Mouse (Mus musculus) hindbrain, postnatal 0 days (tissue): ENCODE results near the gene Tcf7. TPM values are rescaled to one million over a fixed set of nuclear protein-coding genes. Genes with fewer than 3 reads are reported as not detected.
A peak's percentile ranks its signal among the peaks of the same experiment; 100 is the strongest.

Experiments used
- ATAC-seq: fragments of 200-750 bp; cut with Nextera tagmentation; 2 replicates; pipeline ENCODE4 v1.8.0; 2017; ENCODE audit warnings: mild to moderate bottlenecking, moderate TSS enrichment, moderate library complexity
- DNase-seq: peaks from one replicate; pipeline ENCODE4 v3.0.0-alpha.2; 2015; ENCODE audit warnings: low spot score
- H3K27ac ChIP-seq: fragments of 300-500 bp; sonication (generic); 2 replicates; pipeline ENCODE4 v1.5.1; 2014; ENCODE audit warnings: mild to moderate bottlenecking
- H3K27me3 ChIP-seq: fragments of 300-500 bp; sonication (generic); 2 replicates; pipeline ENCODE4 v1.6.1; 2014; ENCODE audit warnings: low read length, mixed read lengths; ENCODE audit not compliant: insufficient read depth
- H3K36me3 ChIP-seq: fragments of 300-500 bp; sonication (generic); 2 replicates; pipeline ENCODE4 v1.6.1; 2014; ENCODE audit warnings: low read length, mixed read lengths; ENCODE audit not compliant: insufficient read depth
- H3K4me1 ChIP-seq: fragments of 300-500 bp; sonication (generic); 2 replicates; pipeline ENCODE4 v1.6.1; 2014; ENCODE audit warnings: antibody characterized with exemption, low read length, mixed read lengths; ENCODE audit not compliant: insufficient read depth
- H3K4me2 ChIP-seq: fragments of 300-500 bp; sonication (generic); 2 replicates; pipeline ENCODE4 v1.6.1; 2014; ENCODE audit warnings: low read depth, mild to moderate bottlenecking, low read length, moderate library complexity, mixed read lengths
- H3K4me3 ChIP-seq: fragments of 300-500 bp; sonication (generic); 2 replicates; pipeline ENCODE4 v1.5.1; 2014; ENCODE audit warnings: low read length
- H3K9ac ChIP-seq: fragments of 300-500 bp; sonication (generic); replicated peaks from 2 replicates; pipeline ENCODE4 v1.6.1; 2014; ENCODE audit warnings: mild to moderate bottlenecking, low read length, moderate library complexity, mixed read lengths
- H3K9me3 ChIP-seq: fragments of 300-500 bp; sonication (generic); 2 replicates; pipeline ENCODE4 v1.6.1; 2016; ENCODE audit warnings: low read length, mixed read lengths
- CTCF ChIP-seq: IDR thresholded peaks from 2 replicates; pipeline ENCODE4 v1.5.1; 2016; ENCODE audit warnings: antibody characterized with exemption, control low read depth, low read depth
- WGBS: fragments of 180-500 bp; shearing (Covaris S2); extraction: QIAGEN DNeasy Blood & Tissue Kit; methylation state at CpG from one replicate; pipeline ENCODE4 v1.1.7; 2014; 5-methylcytosine and 5-hydroxymethylcytosine counted together
- polyA plus RNA-seq: library from polyadenylated mRNA; unstranded; fragments of >200 nt; fragmentation: Nextera tagmentation; extraction: Ambion mirVana; gene quantifications from 2 replicates; pipeline ENCODE4 v1.2.1, GENCODE M21; 2015
- total RNA-seq: library from RNA; depleted of rRNA; stranded (reverse); fragments of >200 nt; gene quantifications from 2 replicates; pipeline ENCODE4 v1.2.3, GENCODE M21; 2014

Tcf7 gene
- total and polyA plus RNA-seq, 2 experiments from 2014 or later = 3.3 to 4.3 TPM

DNA sequence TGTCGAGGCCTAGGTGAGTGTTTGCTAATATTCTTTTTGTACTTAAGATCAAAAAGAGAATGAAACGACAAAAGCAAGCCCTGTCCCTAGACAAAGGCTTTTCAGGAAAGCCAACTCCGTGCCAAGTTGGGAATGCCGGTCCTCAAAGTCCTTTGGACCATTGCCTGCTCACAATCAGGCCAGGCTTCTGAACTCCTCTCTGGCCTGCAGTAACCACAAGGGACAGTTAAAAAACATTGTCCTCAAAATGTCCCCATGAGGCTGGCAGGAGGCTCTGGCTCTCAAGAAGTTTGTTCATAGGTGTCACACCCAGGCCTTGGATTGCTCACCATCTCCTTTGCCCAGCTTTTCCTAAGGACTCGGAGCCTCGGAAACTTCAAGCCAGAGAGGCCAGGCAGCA is 13.0 kb downstream of the Tcf7 start:
- Histone ChIP-seq H3K36me3 (no peaks in the 10 kb centered on the region), H3K4me1 (peaks cover 10% of the 10 kb centered on the region), H3K27ac (no peak overlapping the region), H3K27me3 (no peaks in the 10 kb centered on the region), H3K9ac (no peak overlapping the region), H3K4me2 (no peak overlapping the region), H3K9me3 (no peaks in the 10 kb centered on the region), H3K4me3 (no peak overlapping the region)
- 65% methylated on average over 6 of the region's 6 CpGs for WGBS
- TF ChIP-seq CTCF = no peak
- DNase-seq (no peak), ATAC-seq (no peak)

DNA sequence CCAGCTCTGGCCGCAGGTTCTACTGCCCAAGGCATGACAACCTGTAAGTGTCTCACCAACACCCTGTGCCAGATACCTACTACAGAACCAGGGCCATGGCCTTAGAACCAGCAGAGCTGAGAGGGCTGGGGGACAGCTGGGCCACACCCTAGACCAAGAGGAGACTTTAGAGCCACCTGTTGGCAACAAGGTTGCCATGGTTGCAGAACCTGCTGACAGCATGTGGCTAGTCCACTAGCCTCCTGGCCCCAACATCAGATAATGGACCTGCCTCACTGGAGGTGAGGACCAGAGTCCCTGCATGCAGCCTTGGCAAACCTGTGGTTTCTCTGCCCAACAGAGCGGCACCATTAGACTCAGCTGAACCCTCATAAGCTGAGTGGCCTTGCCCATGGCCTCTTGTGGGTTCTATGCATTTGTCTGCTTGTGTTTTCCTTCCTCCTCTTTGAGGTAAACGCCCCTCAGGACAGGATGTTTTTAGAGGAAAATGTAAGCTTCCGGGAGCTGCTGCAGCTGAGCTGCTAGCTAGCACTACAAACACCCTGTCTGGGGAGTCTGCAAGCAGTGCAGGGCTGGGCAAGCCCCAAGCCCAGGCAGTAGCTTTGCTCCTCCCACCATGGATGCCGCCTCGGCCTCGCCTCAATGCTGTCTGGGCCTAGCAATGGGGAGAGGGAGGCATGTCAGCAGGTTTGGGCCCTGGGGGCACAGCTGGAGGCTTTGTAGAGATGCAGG is 14.5 kb downstream of the Tcf7 start:
- Histone ChIP-seq H3K4me1 (peaks cover 10% of the 10 kb centered on the region), H3K9me3 (no peaks in the 10 kb centered on the region), H3K27me3 (no peaks in the 10 kb centered on the region), H3K36me3 (no peaks in the 10 kb centered on the region), H3K4me3 (no peak overlapping the region), H3K9ac (no peak overlapping the region), H3K27ac (0 out of 2 replicates have a peak overlapping the region, but pooled peaks have one; percentile 29), H3K4me2 (no peak overlapping the region)
- ATAC-seq (no peak), DNase-seq (no peak)
- no peak for TF ChIP-seq CTCF
- WGBS = 72% methylated on average over 7 of the region's 7 CpGs

DNA sequence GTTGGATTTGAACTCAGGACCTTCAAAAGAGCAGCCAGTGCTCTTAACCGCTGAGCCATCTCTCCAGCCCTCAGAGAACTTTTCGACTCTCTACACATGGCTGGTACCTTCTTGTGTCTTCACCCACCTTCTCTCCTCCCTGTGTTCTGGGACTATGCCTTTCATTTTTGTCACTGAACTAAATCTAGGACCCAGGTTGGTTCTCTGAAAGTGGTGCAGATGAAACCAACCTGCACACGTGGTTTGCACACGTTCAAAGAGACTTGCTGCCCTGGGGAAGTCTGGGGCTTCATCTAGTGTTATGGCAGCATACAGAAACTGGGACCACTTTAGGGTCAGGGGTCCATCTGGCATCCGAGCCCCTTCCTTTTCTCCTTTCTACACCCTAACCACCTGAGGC is 15.5 kb downstream of the Tcf7 start:
- ATAC-seq = no peak
- Histone ChIP-seq H3K4me3 (no peak overlapping the region), H3K4me2 (no peak overlapping the region), H3K27me3 (no peaks in the 10 kb centered on the region), H3K27ac (no peak overlapping the region), H3K9me3 (no peaks in the 10 kb centered on the region), H3K9ac (no peak overlapping the region), H3K36me3 (no peaks in the 10 kb centered on the region), H3K4me1 (peaks cover 1% of the 10 kb centered on the region)
- 88% methylated on average over 5 of the region's 5 CpGs for WGBS
- no peak for DNase-seq
- no peak for TF ChIP-seq CTCF

DNA sequence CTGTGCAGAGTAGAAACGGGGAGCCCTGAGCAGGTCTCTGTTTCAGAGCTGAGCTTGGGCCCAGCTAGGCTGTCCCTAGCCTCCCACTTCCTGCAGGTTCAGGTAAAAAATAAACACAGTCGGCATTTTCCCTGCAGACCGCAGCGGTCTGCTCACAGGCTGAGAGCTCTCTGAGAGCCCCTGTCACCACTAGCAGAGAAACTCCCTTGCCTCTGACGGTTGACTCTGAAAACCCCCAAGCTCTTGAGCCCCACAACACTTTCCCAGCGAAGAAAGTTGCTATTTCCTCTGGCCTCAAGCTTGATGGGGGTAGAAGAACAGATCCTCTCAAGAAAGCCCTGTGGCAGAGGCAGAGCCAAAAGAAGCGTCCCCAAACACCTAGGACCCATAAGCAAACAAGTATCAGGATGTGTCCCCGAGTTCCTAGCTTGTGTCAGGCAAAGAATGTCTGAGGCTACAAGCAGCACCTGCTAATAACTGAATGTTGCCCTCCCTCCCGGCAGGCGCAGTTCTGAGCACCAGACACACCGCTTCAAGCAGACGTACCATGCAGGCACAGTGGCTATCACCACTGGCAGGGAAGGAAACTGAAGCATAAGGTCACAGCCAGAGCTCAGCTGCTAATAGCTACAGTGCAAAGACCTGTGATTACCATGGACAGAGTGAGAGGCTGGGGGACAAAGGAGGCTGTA is 17.1 kb downstream of the Tcf7 start:
- Histone ChIP-seq H3K36me3 (no peaks in the 10 kb centered on the region), H3K4me2 (no peak overlapping the region), H3K9ac (no peak overlapping the region), H3K27ac (no peak overlapping the region), H3K4me1 (no peaks in the 10 kb centered on the region; the same call in none of the 2 replicates), H3K4me3 (no peak overlapping the region), H3K9me3 (no peaks in the 10 kb centered on the region), H3K27me3 (no peaks in the 10 kb centered on the region)
- TF ChIP-seq CTCF = no peak
- WGBS = 69% methylated on average over 12 of the region's 12 CpGs
- DNase-seq (no peak), ATAC-seq (no peak)

DNA sequence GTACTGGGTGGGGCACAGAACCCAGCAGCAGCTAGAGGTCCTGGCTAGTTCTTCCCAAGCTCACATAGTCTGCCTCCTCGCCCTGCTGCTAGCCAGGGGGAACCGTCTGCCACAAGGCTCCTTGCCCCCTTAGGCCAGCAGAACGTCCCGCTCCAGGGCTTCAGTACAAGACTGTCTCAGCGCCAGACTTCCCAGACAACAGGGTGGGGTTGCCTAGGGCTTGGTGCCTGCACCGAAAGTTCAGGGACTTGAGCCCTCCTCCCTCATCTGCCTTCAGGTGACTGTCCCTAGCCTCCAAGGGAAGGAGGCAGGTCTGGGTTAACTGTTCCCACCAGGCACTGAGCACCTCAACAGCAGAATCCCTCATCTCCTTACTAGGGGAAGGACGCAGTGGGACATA is 17.9 kb downstream of the Tcf7 start:
- ATAC-seq (no peak), DNase-seq (no peak)
- Histone ChIP-seq H3K9me3 (no peaks in the 10 kb centered on the region), H3K4me2 (no peak overlapping the region), H3K4me3 (no peak overlapping the region), H3K36me3 (no peaks in the 10 kb centered on the region), H3K4me1 (no peaks in the 10 kb centered on the region; the same call in none of the 2 replicates), H3K27me3 (no peaks in the 10 kb centered on the region), H3K9ac (no peak overlapping the region), H3K27ac (no peak overlapping the region)
- WGBS = 79% methylated on average over 7 of the region's 7 CpGs
- TF ChIP-seq CTCF = no peak

DNA sequence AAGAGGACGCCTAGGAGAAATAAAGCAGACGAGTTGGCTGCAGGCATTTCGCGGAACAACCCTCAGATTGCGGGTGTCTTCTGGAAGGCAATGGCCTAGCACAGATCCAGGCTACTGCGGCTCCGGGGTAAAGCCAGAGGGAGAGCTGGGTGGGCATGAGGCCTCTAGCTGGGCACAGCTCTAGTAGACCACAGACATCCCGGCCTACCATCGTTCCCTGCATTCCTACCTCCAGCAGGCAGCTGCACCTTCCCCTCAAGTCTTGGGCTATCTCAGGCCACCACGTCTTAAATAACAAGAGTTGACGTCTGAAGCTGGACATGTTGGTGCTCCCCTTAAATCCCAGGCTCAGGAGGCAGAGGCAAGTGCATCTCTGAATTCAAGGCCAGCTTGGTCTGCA is 20.5 kb downstream of the Tcf7 start:
- Histone ChIP-seq H3K36me3 (0 out of 2 replicates have a peak, but pooled peaks cover 3% of the 10 kb centered on the region), H3K9me3 (no peaks in the 10 kb centered on the region), H3K9ac (no peak overlapping the region), H3K4me1 (no peaks in the 10 kb centered on the region; the same call in 1 of the 2 replicates), H3K27me3 (no peaks in the 10 kb centered on the region), H3K4me2 (no peak overlapping the region), H3K4me3 (no peak overlapping the region), H3K27ac (no peak overlapping the region)
- WGBS = 94% methylated on average over 11 of the region's 11 CpGs
- ATAC-seq (no peak), DNase-seq (no peak)
- no peak for TF ChIP-seq CTCF

DNA sequence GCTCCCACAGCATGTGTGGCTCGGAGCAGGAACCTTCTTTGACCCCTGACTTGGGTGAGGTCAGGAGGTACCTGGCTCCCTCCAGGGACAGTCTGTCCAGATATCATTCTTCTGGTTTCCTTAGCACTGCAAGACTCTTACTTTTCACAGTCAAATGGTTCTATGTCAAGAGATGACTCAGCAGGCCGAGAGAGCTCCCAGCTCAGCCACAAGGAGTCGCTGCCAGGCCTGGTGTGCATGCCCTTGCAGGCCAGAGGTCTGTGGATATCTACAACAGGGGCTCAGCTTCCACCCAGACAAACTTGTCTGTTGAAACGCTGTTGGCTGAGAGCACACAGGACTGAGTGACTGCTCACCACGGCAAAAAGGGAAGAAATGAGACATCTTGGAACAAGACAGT is 20.9 kb downstream of the Tcf7 start:
- WGBS = 55% methylated on average over 5 of the region's 5 CpGs
- no peaks in the 10 kb centered on the region; the same call in 1 of the 2 replicates for H3K4me1 ChIP-seq
- no peak for ATAC-seq
- H3K9me3 ChIP-seq = no peaks in the 10 kb centered on the region
- H3K36me3 ChIP-seq = 0 out of 2 replicates have a peak, but pooled peaks cover 3% of the 10 kb centered on the region
- H3K27ac ChIP-seq = no peak overlapping the region
- H3K9ac ChIP-seq = no peak overlapping the region
- peak; percentile 39 for DNase-seq
- H3K27me3 ChIP-seq = no peaks in the 10 kb centered on the region
- no peak overlapping the region for H3K4me3 ChIP-seq
- H3K4me2 ChIP-seq = no peak overlapping the region
- peak; percentile 65 for TF ChIP-seq CTCF
